Mouse (Mus musculus) spleen, adult 2 months (tissue): ENCODE results near the gene Efnb1.

Experiments
- CTCF ChIP-seq: fragments of 200-500 bp; IDR thresholded peaks from 2 replicates; pipeline ENCODE4 v1.5.1; 2011; ENCODE audit warnings: mild to moderate bottlenecking, inconsistent platforms; ENCODE audit not compliant: insufficient read depth, insufficient read length, insufficient replicate concordance; ENCODE audit errors: extremely low read depth
- POLR2A ChIP-seq: fragments of 200-500 bp; IDR thresholded peaks from 2 replicates; pipeline ENCODE4 v1.6.1; 2011; ENCODE audit warnings: low read depth, low read length, inconsistent platforms

DNA sequence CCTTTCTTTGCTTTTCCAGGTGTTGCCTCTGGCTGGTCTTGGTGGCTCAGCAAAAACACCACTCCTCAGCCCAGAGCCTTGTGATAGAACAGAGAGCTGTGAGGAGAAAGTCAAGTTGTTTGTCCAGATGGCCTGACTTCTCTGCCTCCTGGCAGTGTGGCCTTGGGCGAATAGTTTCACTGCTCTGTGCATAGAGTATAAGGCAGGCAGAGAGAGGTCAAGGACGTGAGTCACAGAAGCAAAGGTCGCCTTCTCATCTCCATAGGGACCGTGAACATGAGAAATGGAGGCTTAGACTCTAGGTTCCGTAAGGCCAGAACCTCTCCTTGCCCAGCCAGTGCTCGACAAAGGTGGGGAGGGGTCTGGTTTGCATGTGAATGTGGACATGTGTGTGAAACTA, 3.4 kb upstream of the Efnb1 start:
- TF ChIP-seq POLR2A, result no peak
- TF ChIP-seq CTCF, result no peak
